In the genomic region with DNA sequence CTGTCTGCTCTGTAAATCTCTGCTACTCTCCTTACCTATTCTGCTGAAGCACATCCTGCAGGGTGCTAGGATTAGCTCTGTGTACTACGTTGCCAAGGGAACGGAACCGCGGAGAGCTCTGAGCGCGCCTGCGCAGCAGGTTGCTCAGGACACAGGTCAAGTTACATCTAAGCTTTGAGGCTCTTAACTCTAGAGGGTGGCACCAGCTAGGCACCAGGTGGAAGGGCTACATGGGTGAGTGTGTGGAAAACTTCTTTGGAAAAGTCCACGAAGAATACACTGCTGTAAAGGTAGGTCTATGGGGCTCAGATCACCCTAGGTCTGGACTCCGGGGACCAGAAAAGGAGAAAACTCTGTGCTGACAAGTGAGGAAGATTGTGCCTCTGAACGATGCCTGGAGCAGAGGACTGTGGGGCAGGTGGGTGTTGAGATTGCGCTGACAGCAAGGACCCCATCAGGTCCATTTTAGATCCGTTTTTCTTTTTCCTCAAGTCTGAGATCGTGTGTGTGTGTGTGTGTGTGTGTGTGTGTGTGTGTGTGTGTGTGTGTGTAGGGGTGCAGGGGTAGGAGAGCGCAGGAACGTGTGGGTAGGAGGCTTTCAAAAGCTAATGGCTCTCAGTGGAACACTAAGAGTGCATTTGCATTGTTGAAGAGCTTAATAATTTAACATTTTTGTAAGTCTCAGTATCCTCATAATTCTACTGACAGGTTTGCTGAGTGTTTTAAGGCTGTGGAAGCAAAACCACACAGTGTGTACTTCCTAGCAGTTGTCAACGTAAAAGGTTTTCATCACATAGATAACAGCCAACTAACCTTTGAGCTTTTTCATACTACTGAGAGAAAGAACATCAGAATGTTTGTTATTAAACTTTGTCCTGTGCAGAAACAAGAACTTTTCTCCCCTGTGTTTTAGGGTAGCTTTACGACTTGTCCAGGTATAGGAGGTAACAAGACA, we compare ENCODE assay signal across 8 mouse cellular contexts. TPM values are rescaled to one million over a fixed set of nuclear protein-coding genes. Genes with fewer than 3 reads are reported as not detected.
DNase-seq lines count a peak whose midpoint lies in the region; ATAC-seq and TF ChIP-seq lines count a peak whose summit lies in the region.

No protein-coding gene starts in this region.

- no peaks in the 10 kb centered on the region for H3K9me3 ChIP-seq in CH12.LX (replicated peaks; ENCODE audit: low read length)
- H3K9me3 ChIP-seq in forebrain, embryonic 16.5 days (ENCODE audit: control insufficient read depth, low read length): no peaks in the 10 kb centered on the region
- H3K9me3 ChIP-seq in limb, embryonic 11.5 days (ENCODE audit: control insufficient read depth, low read length): no peaks in the 10 kb centered on the region
- H3K9me3 ChIP-seq in midbrain, embryonic 12.5 days: no peaks in the 10 kb centered on the region

- TF ChIP-seq EP300 in CH12.LX (IDR thresholded peaks at IDR 0.05; ENCODE audit: low read length): no peak

- 19% methylated on average over 16 of the region's 17 CpGs for WGBS in forebrain, embryonic 16.5 days
- WGBS in limb, embryonic 11.5 days: 23% methylated on average over 17 of the region's 17 CpGs
- WGBS in midbrain, embryonic 12.5 days: 20% methylated on average over 17 of the region's 17 CpGs

- H3K27ac ChIP-seq in CH12.LX (ENCODE audit: insufficient read depth, low read depth): peak overlapping the region; percentile 64
- H3K27ac ChIP-seq in forebrain, embryonic 16.5 days (ENCODE audit: low read length): no peak overlapping the region
- H3K27ac ChIP-seq in limb, embryonic 11.5 days (replicated peaks; ENCODE audit: low read depth, low read length): no peak overlapping the region
- H3K27ac ChIP-seq in midbrain, embryonic 12.5 days (replicated peaks): no peak overlapping the region

- in situ Hi-C loops in CH12.LX (cut with MboI; ENCODE audit: low pct_ligation_motif_present, low pct_unique_long_range_greater_than_20kb, low sequenced_read_pairs): no loop called here

- H3K9ac ChIP-seq in CH12.LX (ENCODE audit: insufficient read depth, low read depth): peak overlapping the region; percentile 10
- no peak overlapping the region for H3K9ac ChIP-seq in forebrain, embryonic 16.5 days (replicated peaks; ENCODE audit: low read depth, low read length)
- H3K9ac ChIP-seq in limb, embryonic 11.5 days (ENCODE audit: low read length): no peak overlapping the region
- no peak overlapping the region for H3K9ac ChIP-seq in midbrain, embryonic 12.5 days (replicated peaks)

- dilution Hi-C loops in CH12.LX (cut with MboI; ENCODE audit: extremely low pct_ligation_motif_present, extremely low pct_unique_long_range_greater_than_20kb, low sequenced_read_pairs): no loop called here

- peak overlapping the region; percentile 53 for H3K4me2 ChIP-seq in CH12.LX (ENCODE audit: insufficient read depth, low read depth, poor library complexity, severe bottlenecking)
- H3K4me2 ChIP-seq in forebrain, embryonic 16.5 days (ENCODE audit: low read length): peak overlapping the region; percentile 43
- peak overlapping the region; percentile 33 for H3K4me2 ChIP-seq in limb, embryonic 11.5 days (ENCODE audit: low read depth, severe bottlenecking)
- peak overlapping the region; percentile 48 for H3K4me2 ChIP-seq in midbrain, embryonic 12.5 days (replicated peaks)

- peak; percentile 93 for DNase-seq in CH12.LX (ENCODE audit: extremely low read depth)
- DNase-seq in brain, adult 2 months (ENCODE audit: low read depth, low spot score): peak; percentile 86
- peak; percentile 40 for DNase-seq in kidney, adult 11 months
- peak; percentile 74 for DNase-seq in limb, embryonic 11.5 days (ENCODE audit: low spot score)
- DNase-seq in spleen, postnatal 36 days (ENCODE audit: low spot score in 2 of 2): peak; percentile 56 to 61

- TF ChIP-seq RAD21 in CH12.LX (IDR thresholded peaks at IDR 0.05; ENCODE audit: low read depth, low read length): no peak

- TF ChIP-seq POLR2A in CH12.LX (IDR thresholded peaks at IDR 0.05; ENCODE audit: low read depth, low read length): no peak; the same call in 1 of the 2 replicates

- no peak for TF ChIP-seq CTCF in CH12.LX (conservative IDR thresholded peaks at IDR 0.05 in 1 of 2, IDR thresholded peaks at IDR 0.05 in 1 of 2; ENCODE audit: low read depth in 2 of 2, low read length in 2 of 2)

- H3K4me1 ChIP-seq in CH12.LX (ENCODE audit: control insufficient read depth in 1 of 2, insufficient read depth in 2 of 2): peaks cover 0 to 13% of the 10 kb centered on the region in 2 experiments; a peak in 2 of 4 replicates
- H3K4me1 ChIP-seq in forebrain, embryonic 16.5 days (replicated peaks; ENCODE audit: control insufficient read depth, insufficient read depth, low read length): peaks cover 7% of the 10 kb centered on the region; the same call in 1 of the 2 replicates
- peaks cover 4% of the 10 kb centered on the region; the same call in 1 of the 2 replicates for H3K4me1 ChIP-seq in limb, embryonic 11.5 days (ENCODE audit: control insufficient read depth, insufficient read depth, low read length)
- H3K4me1 ChIP-seq in midbrain, embryonic 12.5 days: peaks cover 8% of the 10 kb centered on the region

- H3K79me2 ChIP-seq in CH12.LX (replicated peaks; ENCODE audit: control insufficient read depth, extremely low read depth, insufficient read depth, poor library complexity, severe bottlenecking): no peaks in the 10 kb centered on the region; the same call in 1 of the 2 replicates

- peak overlapping the region; percentile 62 to 71 (median 64) for H3K4me3 ChIP-seq in CH12.LX (replicated peaks in 1 of 3; ENCODE audit: low read depth in 2 of 3, low read length in 2 of 3, poor library complexity in 1 of 3)
- peak overlapping the region; percentile 22 for H3K4me3 ChIP-seq in forebrain, embryonic 16.5 days (replicated peaks; ENCODE audit: low read length)
- no peak overlapping the region for H3K4me3 ChIP-seq in limb, embryonic 11.5 days (ENCODE audit: low read depth, low read length)
- H3K4me3 ChIP-seq in midbrain, embryonic 12.5 days: peak overlapping the region; percentile 22; the same call in 1 of the 2 replicates

- H3K27me3 ChIP-seq in CH12.LX (replicated peaks): no peaks in the 10 kb centered on the region
- H3K27me3 ChIP-seq in forebrain, embryonic 16.5 days (replicated peaks; ENCODE audit: control insufficient read depth, insufficient read depth, low read length): no peaks in the 10 kb centered on the region
- H3K27me3 ChIP-seq in limb, embryonic 11.5 days (ENCODE audit: control insufficient read depth, insufficient read depth, low read length): no peaks in the 10 kb centered on the region
- no peaks in the 10 kb centered on the region for H3K27me3 ChIP-seq in midbrain, embryonic 12.5 days

- H3K36me3 ChIP-seq in CH12.LX (replicated peaks in 1 of 2; ENCODE audit: control insufficient read depth in 1 of 2, insufficient read depth in 1 of 2, low read length in 1 of 2): no peaks in the 10 kb centered on the region
- no peaks in the 10 kb centered on the region for H3K36me3 ChIP-seq in forebrain, embryonic 16.5 days (ENCODE audit: control insufficient read depth, insufficient read depth)
- no peaks in the 10 kb centered on the region for H3K36me3 ChIP-seq in limb, embryonic 11.5 days (ENCODE audit: control insufficient read depth, insufficient read depth, low read length)
- no peaks in the 10 kb centered on the region for H3K36me3 ChIP-seq in midbrain, embryonic 12.5 days

- peak; percentile 99 for ATAC-seq in forebrain, embryonic 16.5 days
- ATAC-seq in limb, embryonic 11.5 days (ENCODE audit: insufficient number of reproducible peaks, low FRiP score, low TSS enrichment, low read depth): peak; percentile 97
- ATAC-seq in midbrain, embryonic 12.5 days (ENCODE audit: low FRiP score, low read depth): peak; percentile 92
- ATAC-seq in erythroid progenitor cell, adult 5-6 weeks (replicated peaks; ENCODE audit: low FRiP score, poor library complexity, severe bottlenecking): no peak

RNA-seq across cellular contexts. Expression of gene Pifo, which starts 12.8 kb away (rescaled TPM):
- total RNA-seq in CH12.LX (2012; rRNA removed) (5.4 and 8.1 TPM in 2 replicates), CH12.LX (2014; rRNA removed) (13.7 and 16.4 TPM in 2 replicates)
- 7.1 and 7.7 TPM in 2 replicates for polyA plus RNA-seq in CH12.LX (2012; ENCODE audit: insufficient read length, low read depth)
- 3.4 and 3.6 TPM in 2 replicates for polyA plus RNA-seq in forebrain, embryonic 16.5 days (2015; fragmentation: Nextera tagmentation; extraction: Ambion mirVana)
- polyA plus RNA-seq in limb, embryonic 11.5 days (2014; fragmentation: Nextera tagmentation; extraction: Ambion mirVana): not detected in 2 replicates
- 0.34 and 0.71 TPM in 2 replicates for polyA plus RNA-seq in midbrain, embryonic 12.5 days (2016; fragmentation: Nextera tagmentation; extraction: Ambion mirVana)
- not detected in 2 replicates for total RNA-seq in erythroid progenitor cell, adult 5-6 weeks (2015; ENCODE audit: low replicate concordance)
- total RNA-seq in erythroid progenitor cell, adult 5-6 weeks (2017; ENCODE audit: low replicate concordance): not detected in 2 replicates

RNA-seq across cellular contexts. Expression of gene Ovgp1, which starts 28.2 kb away (rescaled TPM):
- total RNA-seq in CH12.LX (2012; rRNA removed): 1.4 and 1.6 TPM in 2 replicates
- 2.3 TPM in 2 replicates for total RNA-seq in CH12.LX (2014; rRNA removed)
- 4.3 and 5.6 TPM in 2 replicates for polyA plus RNA-seq in CH12.LX (2012; ENCODE audit: insufficient read length, low read depth)
- 3.8 and 3.9 TPM in 2 replicates for polyA plus RNA-seq in forebrain, embryonic 16.5 days (2015; fragmentation: Nextera tagmentation; extraction: Ambion mirVana)
- 2.5 and 2.8 TPM in 2 replicates for polyA plus RNA-seq in limb, embryonic 11.5 days (2014; fragmentation: Nextera tagmentation; extraction: Ambion mirVana)
- polyA plus RNA-seq in midbrain, embryonic 12.5 days (2016; fragmentation: Nextera tagmentation; extraction: Ambion mirVana): 3.5 and 4.3 TPM in 2 replicates
- 5.0 and 9.4 TPM in 2 replicates for total RNA-seq in erythroid progenitor cell, adult 5-6 weeks (2015; ENCODE audit: low replicate concordance)
- 0.30 and 3.9 TPM in 2 replicates for total RNA-seq in erythroid progenitor cell, adult 5-6 weeks (2017; ENCODE audit: low replicate concordance)

RNA-seq across cellular contexts. Expression of gene Chil5, which starts 30.9 kb away (rescaled TPM):
- total RNA-seq in CH12.LX (2012; rRNA removed): not detected in 2 replicates
- total RNA-seq in CH12.LX (2014; rRNA removed): not detected in 2 replicates
- 0.30 and 0.31 TPM in 2 replicates for polyA plus RNA-seq in CH12.LX (2012; ENCODE audit: insufficient read length, low read depth)
- not detected in 2 replicates for polyA plus RNA-seq in forebrain, embryonic 16.5 days (2015; fragmentation: Nextera tagmentation; extraction: Ambion mirVana)
- not detected in 2 replicates for polyA plus RNA-seq in limb, embryonic 11.5 days (2014; fragmentation: Nextera tagmentation; extraction: Ambion mirVana)
- 0.24 TPM in 1 of 2 replicates, not detected in the other for polyA plus RNA-seq in midbrain, embryonic 12.5 days (2016; fragmentation: Nextera tagmentation; extraction: Ambion mirVana)
- total RNA-seq in erythroid progenitor cell, adult 5-6 weeks (2015; ENCODE audit: low replicate concordance): 6.3 TPM in 1 of 2 replicates, not detected in the other
- 3.5 TPM in 1 of 2 replicates, not detected in the other for total RNA-seq in erythroid progenitor cell, adult 5-6 weeks (2017; ENCODE audit: low replicate concordance)

RNA-seq across cellular contexts. Expression of gene Atp5f1, which starts 41.8 kb away (rescaled TPM):
- total RNA-seq in CH12.LX (2012; rRNA removed) (317 and 342 TPM in 2 replicates), CH12.LX (2014; rRNA removed) (676 and 764 TPM in 2 replicates)
- 494 and 505 TPM in 2 replicates for polyA plus RNA-seq in CH12.LX (2012; ENCODE audit: insufficient read length, low read depth)
- polyA plus RNA-seq in forebrain, embryonic 16.5 days (2015; fragmentation: Nextera tagmentation; extraction: Ambion mirVana): 482 and 504 TPM in 2 replicates
- 489 and 505 TPM in 2 replicates for polyA plus RNA-seq in limb, embryonic 11.5 days (2014; fragmentation: Nextera tagmentation; extraction: Ambion mirVana)
- polyA plus RNA-seq in midbrain, embryonic 12.5 days (2016; fragmentation: Nextera tagmentation; extraction: Ambion mirVana): 477 and 483 TPM in 2 replicates
- total RNA-seq in erythroid progenitor cell, adult 5-6 weeks (2015; ENCODE audit: low replicate concordance): 263 and 304 TPM in 2 replicates
- 199 and 322 TPM in 2 replicates for total RNA-seq in erythroid progenitor cell, adult 5-6 weeks (2017; ENCODE audit: low replicate concordance)

RNA-seq across cellular contexts. Expression of gene Wdr77, which starts 42.5 kb away (rescaled TPM):
- total RNA-seq in CH12.LX (2012; rRNA removed): 87.4 and 114 TPM in 2 replicates
- total RNA-seq in CH12.LX (2014; rRNA removed): 86.7 and 91.2 TPM in 2 replicates
- polyA plus RNA-seq in CH12.LX (2012; ENCODE audit: insufficient read length, low read depth): 203 and 235 TPM in 2 replicates
- 111 and 118 TPM in 2 replicates for polyA plus RNA-seq in forebrain, embryonic 16.5 days (2015; fragmentation: Nextera tagmentation; extraction: Ambion mirVana)
- polyA plus RNA-seq in limb, embryonic 11.5 days (2014; fragmentation: Nextera tagmentation; extraction: Ambion mirVana): 133 and 137 TPM in 2 replicates
- polyA plus RNA-seq in midbrain, embryonic 12.5 days (2016; fragmentation: Nextera tagmentation; extraction: Ambion mirVana): 115 and 120 TPM in 2 replicates
- 11.5 and 17.6 TPM in 2 replicates for total RNA-seq in erythroid progenitor cell, adult 5-6 weeks (2015; ENCODE audit: low replicate concordance)
- total RNA-seq in erythroid progenitor cell, adult 5-6 weeks (2017; ENCODE audit: low replicate concordance): 8.7 and 10.1 TPM in 2 replicates

Comparison
In these comparisons a context has a peak if more than half of its experiments do, and no peak if none do; other contexts are left out.
1. DNase-seq: peak in every context shown above with its lines; median percentile 93 in CH12.LX; 86 in brain, adult 2 months; 74 in limb, embryonic 11.5 days; 58 in spleen, postnatal 36 days; 40 in kidney, adult 11 months.